Mouse (Mus musculus) kidney, adult 18-20 months (tissue): Measurements from ENCODE around the gene Atraid.

ENCODE experiments used
- DNase-seq: peaks from one replicate; pipeline ENCODE4 v3.0.0; 2021

The Atraid gene

DNA sequence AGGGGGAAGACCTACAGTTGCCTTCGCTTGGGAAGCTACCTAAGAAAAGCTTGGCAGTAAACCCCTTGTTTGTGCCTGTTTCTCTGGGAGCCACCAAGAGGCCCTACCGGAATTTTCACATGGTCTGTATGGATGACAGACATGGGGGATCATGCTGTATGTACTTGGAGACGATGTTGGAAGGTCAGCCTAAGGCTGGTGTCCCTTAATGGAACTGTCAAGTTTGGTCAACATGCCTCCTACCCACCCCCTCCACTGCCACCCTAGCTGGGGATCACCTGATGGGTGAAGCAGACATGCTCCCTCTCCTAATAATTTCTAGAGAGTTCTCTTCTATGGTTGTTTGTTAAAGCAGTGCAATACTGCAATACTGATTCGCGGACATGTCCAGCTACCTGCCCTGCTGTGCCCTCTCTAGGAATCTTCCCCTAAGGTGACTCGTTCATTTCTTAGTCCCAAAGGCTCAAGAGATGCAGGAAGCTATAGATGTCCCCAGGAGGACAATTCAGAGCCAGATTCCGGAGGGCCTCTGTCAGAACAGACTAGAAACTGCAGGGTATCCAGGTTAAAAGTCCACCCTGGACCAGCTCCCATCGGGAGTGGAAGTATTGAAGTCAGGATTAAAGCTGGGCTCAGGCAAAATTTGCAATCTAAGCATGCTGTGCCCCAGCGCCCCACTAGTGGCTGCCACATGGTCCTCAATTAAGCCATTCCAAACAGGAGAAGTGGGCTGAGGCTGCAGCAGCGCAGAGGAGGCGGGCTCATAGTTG is 47.8 kb downstream of the Atraid start:
- DNase-seq: no peak
